Mouse (Mus musculus) MEL (cell line): ENCODE data around the gene Cdk17. TPM values are rescaled to one million over a fixed set of nuclear protein-coding genes. Genes with fewer than 3 reads are reported as not detected.

Experiments used
- DNase-seq: peaks from one replicate; pipeline ENCODE4 v3.0.0; 2011; ENCODE audit warnings: low read depth, low spot score
- H3K27ac ChIP-seq: 2 replicates; pipeline ENCODE4 v1.5.1; 2012; ENCODE audit warnings: low read depth, mild to moderate bottlenecking, control low read depth, low read length, moderate library complexity; ENCODE audit not compliant: control insufficient read depth
- H3K27me3 ChIP-seq, 2 experiments: fragments of 150-350 bp in 1 of 2; sonication (generic) in 1 of 2; 2 replicates each; pipeline ENCODE4 v1.6.1; 2012; ENCODE audit warnings: low read length in 2 of 2, mild to moderate bottlenecking in 2 of 2, improper control_type of control experiment in 1 of 2, moderate library complexity in 1 of 2; ENCODE audit not compliant: insufficient read depth in 2 of 2, control insufficient read depth in 1 of 2
- H3K36me3 ChIP-seq, 2 experiments: 2 replicates each; pipeline ENCODE4 v1.6.1; 2012 to 2014; ENCODE audit warnings: low read length in 2 of 2, improper control_type of control experiment in 1 of 2, inconsistent platforms in 1 of 2, mild to moderate bottlenecking in 1 of 2; ENCODE audit not compliant: insufficient read depth in 2 of 2, control insufficient read depth in 1 of 2
- H3K4me1 ChIP-seq, 2 experiments: fragments of 150-350 bp in 1 of 2; sonication (generic) in 1 of 2; 2 replicates each; pipeline ENCODE4 v1.6.1; 2012; ENCODE audit warnings: low read length in 2 of 2, improper control_type of control experiment in 1 of 2, mild to moderate bottlenecking in 1 of 2; ENCODE audit not compliant: insufficient read depth in 2 of 2, control insufficient read depth in 1 of 2
- H3K4me3 ChIP-seq, 2 experiments: fragments of 150-350 bp in 1 of 2; sonication (generic) in 1 of 2; 2 replicates each; pipeline ENCODE4 v1.5.1; 2012; ENCODE audit warnings: low read depth in 2 of 2, low read length in 2 of 2, mild to moderate bottlenecking in 2 of 2, moderate library complexity in 2 of 2, control low read depth in 1 of 2, improper control_type of control experiment in 1 of 2; ENCODE audit not compliant: control insufficient read depth in 1 of 2, insufficient read depth in 1 of 2
- H3K79me2 ChIP-seq: 2 replicates; pipeline ENCODE4 v1.6.1; 2012; ENCODE audit warnings: mild to moderate bottlenecking, low read length, moderate library complexity; ENCODE audit not compliant: control insufficient read depth, poor library complexity, insufficient read depth
- H3K9ac ChIP-seq: 2 replicates; pipeline ENCODE4 v1.6.1; 2012; ENCODE audit warnings: low read depth, mild to moderate bottlenecking, control low read depth, low read length, moderate library complexity; ENCODE audit not compliant: control insufficient read depth, poor library complexity, severe bottlenecking
- H3K9me3 ChIP-seq: fragments of 150-350 bp; sonication (generic); replicated peaks from 2 replicates; pipeline ENCODE4 v1.6.1; 2012; ENCODE audit warnings: mild to moderate bottlenecking, low read length, improper control_type of control experiment, moderate library complexity; ENCODE audit not compliant: insufficient read depth
- BHLHE40 ChIP-seq: IDR thresholded peaks from 2 replicates; pipeline ENCODE4 v1.6.1; 2012; ENCODE audit warnings: low read depth, mild to moderate bottlenecking, inconsistent platforms, low read length, improper control_type of control experiment, borderline replicate concordance
- CHD1 ChIP-seq: IDR thresholded peaks from 2 replicates; pipeline ENCODE4 v1.6.1; 2012; ENCODE audit warnings: low read depth, mild to moderate bottlenecking, inconsistent platforms, low read length, improper control_type of control experiment
- E2F4 ChIP-seq: IDR thresholded peaks from 2 replicates; pipeline ENCODE4 v1.6.1; 2011; ENCODE audit warnings: low read depth, low read length, improper control_type of control experiment, borderline replicate concordance
- ELF1 ChIP-seq: IDR thresholded peaks from 2 replicates; pipeline ENCODE4 v1.6.1; 2014; ENCODE audit warnings: low read depth, mild to moderate bottlenecking, inconsistent platforms, low read length, improper control_type of control experiment, moderate library complexity
- EP300 ChIP-seq, 2 experiments: IDR thresholded peaks; 2 replicates each; pipeline ENCODE4 v1.6.1; 2011; ENCODE audit warnings: improper control_type of control experiment in 2 of 2, low read length in 2 of 2, low read depth in 1 of 2, mild to moderate bottlenecking in 1 of 2
- GABPA ChIP-seq: IDR thresholded peaks from 2 replicates; pipeline ENCODE4 v1.6.1; 2012; ENCODE audit warnings: low read depth, mild to moderate bottlenecking, inconsistent platforms, low read length, improper control_type of control experiment, moderate library complexity
- HCFC1 ChIP-seq: IDR thresholded peaks from 2 replicates; pipeline ENCODE4 v1.6.1; 2012; ENCODE audit warnings: low read depth, mild to moderate bottlenecking, inconsistent platforms, low read length, improper control_type of control experiment, moderate library complexity
- JUND ChIP-seq: IDR thresholded peaks from 2 replicates; pipeline ENCODE4 v1.6.1; 2011; ENCODE audit warnings: low read depth, mild to moderate bottlenecking, improper control_type of control experiment, low read length
- KAT2A ChIP-seq: conservative IDR thresholded peaks from 2 replicates; pipeline ENCODE4 v1.6.1; 2012; ENCODE audit warnings: low read depth, low read length, improper control_type of control experiment, inconsistent platforms
- MAX ChIP-seq: IDR thresholded peaks from 2 replicates; pipeline ENCODE4 v1.6.1; 2011; ENCODE audit warnings: low read length, improper control_type of control experiment
- MEF2A ChIP-seq: IDR thresholded peaks from 2 replicates; pipeline ENCODE4 v1.6.1; 2014; ENCODE audit warnings: low read depth, mild to moderate bottlenecking, inconsistent platforms, low read length, improper control_type of control experiment; ENCODE audit not compliant: poor library complexity, insufficient replicate concordance, severe bottlenecking; ENCODE audit errors: extremely low read depth
- MYB ChIP-seq: IDR thresholded peaks from 2 replicates; pipeline ENCODE4 v1.6.1; 2011; ENCODE audit warnings: mild to moderate bottlenecking, low read depth, low read length, improper control_type of control experiment
- MYC ChIP-seq: IDR thresholded peaks from 2 replicates; pipeline ENCODE4 v1.6.1; 2011; ENCODE audit warnings: low read depth, mild to moderate bottlenecking, low read length, improper control_type of control experiment, moderate library complexity
- NELFE ChIP-seq: IDR thresholded peaks from 2 replicates; pipeline ENCODE4 v1.6.1; 2011; ENCODE audit warnings: low read depth, low read length, improper control_type of control experiment
- NRF1 ChIP-seq: IDR thresholded peaks from 2 replicates; pipeline ENCODE4 v1.6.1; 2014; ENCODE audit warnings: low read depth, mild to moderate bottlenecking, inconsistent platforms, low read length, improper control_type of control experiment, moderate library complexity; ENCODE audit not compliant: poor library complexity, insufficient read depth, severe bottlenecking
- RAD21 ChIP-seq: IDR thresholded peaks from 2 replicates; pipeline ENCODE4 v1.6.1; 2011; ENCODE audit warnings: mild to moderate bottlenecking, low read depth, low read length, improper control_type of control experiment
- RCOR1 ChIP-seq: IDR thresholded peaks from 2 replicates; pipeline ENCODE4 v1.6.1; 2012; ENCODE audit warnings: low read depth, mild to moderate bottlenecking, inconsistent platforms, low read length, improper control_type of control experiment
- SIN3A ChIP-seq: IDR thresholded peaks from 2 replicates; pipeline ENCODE4 v1.6.1; 2012; ENCODE audit warnings: low read length, improper control_type of control experiment, inconsistent platforms
- SMC3 ChIP-seq: IDR thresholded peaks from 2 replicates; pipeline ENCODE4 v1.6.1; 2011; ENCODE audit warnings: low read depth, low read length, improper control_type of control experiment
- TAL1 ChIP-seq: IDR thresholded peaks from 2 replicates; pipeline ENCODE4 v1.6.1; 2012; ENCODE audit warnings: mild to moderate bottlenecking, inconsistent platforms, low read length, moderate library complexity, mixed read lengths
- UBTF ChIP-seq: IDR thresholded peaks from 2 replicates; pipeline ENCODE4 v1.6.1; 2012; ENCODE audit warnings: low read depth, mild to moderate bottlenecking, inconsistent platforms, low read length, improper control_type of control experiment, moderate library complexity, borderline replicate concordance; ENCODE audit not compliant: insufficient read depth
- USF1 ChIP-seq: IDR thresholded peaks from 2 replicates; pipeline ENCODE4 v1.6.1; 2014; ENCODE audit warnings: low read depth, mild to moderate bottlenecking, inconsistent platforms, low read length, improper control_type of control experiment, moderate library complexity
- USF2 ChIP-seq, 2 experiments: IDR thresholded peaks; 2 replicates each; pipeline ENCODE4 v1.6.1; 2011 to 2012; ENCODE audit warnings: improper control_type of control experiment in 2 of 2, low read length in 2 of 2, borderline replicate concordance in 1 of 2, inconsistent platforms in 1 of 2, low read depth in 1 of 2, mild to moderate bottlenecking in 1 of 2; ENCODE audit not compliant: insufficient read depth in 1 of 2
- ZKSCAN1 ChIP-seq: IDR thresholded peaks from 2 replicates; pipeline ENCODE4 v1.6.1; 2012; ENCODE audit warnings: low read depth, mild to moderate bottlenecking, inconsistent platforms, low read length, improper control_type of control experiment, moderate library complexity
- ZMIZ1 ChIP-seq: IDR thresholded peaks from 2 replicates; pipeline ENCODE4 v1.6.1; 2012; ENCODE audit warnings: low read depth, mild to moderate bottlenecking, inconsistent platforms, low read length, improper control_type of control experiment, moderate library complexity
- ZNF384 ChIP-seq: IDR thresholded peaks from 2 replicates; pipeline ENCODE4 v1.6.1; 2012; ENCODE audit warnings: low read depth, mild to moderate bottlenecking, inconsistent platforms, low read length, improper control_type of control experiment
- polyA plus RNA-seq, 2 experiments: library from polyadenylated mRNA; stranded (reverse) in 1 of 2; unstranded in 1 of 2; fragments of >175 nt in 1 of 2; fragments of >200 nt in 1 of 2; gene quantifications; 2 replicates each; pipeline versions ENCODE4 v1.2.1 to v1.2.4; 2012; ENCODE audit warnings: low replicate concordance in 2 of 2, low read depth in 1 of 2; ENCODE audit not compliant: insufficient read length in 2 of 2, insufficient read depth in 1 of 2, missing spikeins in 1 of 2
- total RNA-seq: library from RNA; depleted of rRNA; stranded (reverse); fragments of 300-350 nt; gene quantifications from 2 replicates; pipeline ENCODE4 v1.2.3, GENCODE M21; 2012

Cdk17 gene
- total and polyA plus RNA-seq, 3 experiments: 25.6 to 155 (median 32.9) TPM

DNA sequence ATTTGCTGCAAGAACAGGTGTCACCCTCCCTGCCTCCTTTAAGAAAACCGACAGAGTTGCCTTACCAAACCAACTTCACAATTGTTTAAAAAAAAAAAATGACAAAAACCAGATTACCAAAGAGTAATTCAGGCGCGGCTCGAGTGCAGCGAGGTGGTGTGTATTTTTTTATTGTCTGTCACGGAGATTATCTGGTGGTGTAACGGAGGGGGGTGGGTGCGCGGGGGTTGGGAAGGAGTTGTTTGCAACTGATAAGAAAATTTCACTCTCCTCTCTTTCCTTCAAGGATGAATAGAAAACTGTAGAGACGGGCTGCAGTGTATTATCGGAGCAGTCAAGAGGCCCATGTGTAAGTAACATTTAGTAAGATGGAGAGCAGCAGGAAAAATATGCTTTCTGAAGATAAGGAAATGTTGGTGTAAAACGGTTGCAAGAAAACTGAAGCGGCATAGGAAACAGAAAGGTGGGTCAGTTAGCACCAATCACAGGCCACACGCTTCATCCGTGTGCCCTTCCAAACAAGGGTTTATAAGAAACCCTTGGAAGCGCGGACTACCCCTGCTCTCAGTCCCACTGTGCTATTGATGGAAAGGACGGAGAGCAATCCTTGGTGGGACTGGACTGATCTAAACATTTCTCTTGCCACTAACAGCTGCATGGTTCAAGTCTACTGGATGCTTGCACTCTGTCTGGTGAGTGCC is 17.2 kb upstream of the Cdk17 start (continued):
- TF ChIP-seq MYC (peak; percentile 82), SIN3A (peak; percentile 89), UBTF (no peak), JUND (peak; percentile 65; the same call in 1 of the 2 replicates)

DNA sequence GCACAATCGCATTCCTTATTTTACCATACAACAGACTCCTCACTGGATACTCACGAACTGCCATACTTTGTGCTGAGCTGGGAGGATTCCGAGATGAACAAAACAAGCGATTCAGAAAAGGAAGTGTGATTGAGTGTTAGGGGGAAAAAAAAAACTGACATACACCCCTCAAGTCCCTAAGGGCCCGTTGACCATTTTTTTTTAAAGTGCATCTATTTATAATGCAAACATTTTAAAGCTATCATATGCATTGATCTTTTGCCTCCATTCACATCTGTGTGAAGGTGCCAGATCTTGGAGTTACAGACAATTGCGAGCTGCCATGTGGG is 16.7 kb upstream of the Cdk17 start:
- H3K36me3 ChIP-seq: peaks cover 0 to 27% of the 10 kb centered on the region in 2 experiments; a peak in 2 of 4 replicates
- H3K27ac ChIP-seq: peak overlapping the region; percentile 100
- peak overlapping the region; percentile 56 to 58 for H3K4me3 ChIP-seq
- peaks cover 13% of the 10 kb centered on the region for H3K79me2 ChIP-seq
- peak overlapping the region; percentile 78 for H3K9ac ChIP-seq
- H3K27me3 ChIP-seq: no peaks in the 10 kb centered on the region
- 0 out of 2 replicates have a peak, but pooled peaks have one; percentile 37 for TF ChIP-seq ZKSCAN1
- TF ChIP-seq ZNF384: peak; percentile 93
- TF ChIP-seq RCOR1: no peak
- TF ChIP-seq CHD1: peak; percentile 71; the same call in 1 of the 2 replicates
- peaks cover 8 to 28% of the 10 kb centered on the region in 2 experiments for H3K4me1 ChIP-seq
- DNase-seq: peak; percentile 53
- H3K9me3 ChIP-seq: no peaks in the 10 kb centered on the region

DNA sequence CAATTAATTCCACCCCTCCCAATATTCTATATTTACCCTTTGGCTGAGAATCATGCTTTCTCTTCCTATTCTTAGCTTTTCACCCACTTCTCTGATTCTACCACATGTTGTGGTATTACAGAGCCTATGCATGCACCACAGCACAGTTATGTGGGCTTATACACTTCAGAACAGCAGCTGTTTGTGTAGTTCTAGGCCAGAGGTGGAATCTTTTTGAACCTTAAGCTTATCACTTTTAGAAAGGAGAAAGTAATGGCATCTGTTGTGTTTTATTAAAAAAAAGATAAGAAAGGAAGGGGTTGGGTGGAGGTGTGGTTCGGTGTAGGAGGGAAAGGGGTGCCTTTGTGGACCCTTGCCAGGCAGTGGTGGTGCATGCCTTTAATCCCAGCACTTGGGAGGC is 16.1 kb upstream of the Cdk17 start:
- H3K9me3 ChIP-seq: no peaks in the 10 kb centered on the region
- peak overlapping the region; percentile 100 for H3K27ac ChIP-seq
- peaks cover 0 to 27% of the 10 kb centered on the region in 2 experiments; a peak in 2 of 4 replicates for H3K36me3 ChIP-seq
- H3K9ac ChIP-seq: peak overlapping the region; percentile 78
- peak; percentile 87 for DNase-seq
- H3K27me3 ChIP-seq: no peaks in the 10 kb centered on the region
- H3K4me3 ChIP-seq: peak overlapping the region; percentile 56 to 58
- peaks cover 13% of the 10 kb centered on the region for H3K79me2 ChIP-seq
- H3K4me1 ChIP-seq: peaks cover 8 to 26% of the 10 kb centered on the region in 2 experiments
- peak; percentile 84 for TF ChIP-seq ZMIZ1
- peak; percentile 80; the same call in 1 of the 2 replicates for TF ChIP-seq ZNF384
- no peak for TF ChIP-seq JUND
- TF ChIP-seq RAD21: no peak
- peak; percentile 56 for TF ChIP-seq SIN3A
- no peak for TF ChIP-seq USF2 (IDR thresholded peaks at IDR 0.05; ENCODE audit: borderline replicate concordance in 1 of 2, insufficient read depth in 1 of 2, low read depth in 1 of 2, low read length in 2 of 2)
- TF ChIP-seq GABPA: no peak
- TF ChIP-seq KAT2A: no peak
- no peak for TF ChIP-seq USF1
- TF ChIP-seq MAX: peak; percentile 59; the same call in 1 of the 2 replicates
- peak; percentile 57 to 91 for TF ChIP-seq EP300 (IDR thresholded peaks at IDR 0.05; ENCODE audit: low read depth in 1 of 2, low read length in 2 of 2)
- peak; percentile 69 for TF ChIP-seq TAL1
- no peak for TF ChIP-seq HCFC1
- no peak for TF ChIP-seq UBTF
- no peak for TF ChIP-seq NRF1
- no peak for TF ChIP-seq MYB
- TF ChIP-seq E2F4: no peak
- TF ChIP-seq MYC: peak; percentile 47; the same call in 1 of the 2 replicates
- no peak for TF ChIP-seq CHD1
- no peak for TF ChIP-seq ELF1
- 0 out of 2 replicates have a peak, but pooled peaks have one; percentile 42 for TF ChIP-seq BHLHE40
- no peak for TF ChIP-seq SMC3
- TF ChIP-seq MEF2A: peak; percentile 85; the same call in 1 of the 2 replicates
- TF ChIP-seq NELFE: 0 out of 2 replicates have a peak, but pooled peaks have one; percentile 31
